Mouse (Mus musculus) liver, adult (tissue): Measurements from ENCODE around the gene Iqcf3.

Experiments
- GATA4 ChIP-seq: IDR thresholded peaks from 2 replicates; pipeline ENCODE4 v1.6.1; 2014; ENCODE audit warnings: mild to moderate bottlenecking, low read length; ENCODE audit not compliant: insufficient replicate concordance

Gene Iqcf3

DNA sequence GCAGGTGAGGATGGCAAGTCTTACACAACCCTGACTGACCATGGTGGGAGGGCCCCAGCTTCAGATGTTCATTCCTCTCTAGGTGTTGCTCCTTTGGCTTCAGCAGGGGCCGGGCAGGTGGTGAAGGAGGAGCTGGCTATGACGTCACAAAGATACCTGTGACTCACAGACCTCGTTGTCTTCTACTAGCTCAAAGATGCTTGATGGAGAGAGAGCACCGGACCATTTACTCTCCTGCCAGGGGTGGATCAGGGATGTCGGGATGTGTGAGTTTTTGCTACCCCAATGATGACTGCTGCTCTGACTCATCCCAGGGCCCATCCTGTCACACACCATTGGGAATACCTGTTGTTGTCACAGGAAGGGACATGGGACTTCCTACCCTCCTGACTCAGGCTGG is at the start of gene Iqcf3:
Gene Iqcf3 (minus strand): TSS at position 101 of the 400 bp plus-strand sequence.
- no peak for TF ChIP-seq GATA4

DNA sequence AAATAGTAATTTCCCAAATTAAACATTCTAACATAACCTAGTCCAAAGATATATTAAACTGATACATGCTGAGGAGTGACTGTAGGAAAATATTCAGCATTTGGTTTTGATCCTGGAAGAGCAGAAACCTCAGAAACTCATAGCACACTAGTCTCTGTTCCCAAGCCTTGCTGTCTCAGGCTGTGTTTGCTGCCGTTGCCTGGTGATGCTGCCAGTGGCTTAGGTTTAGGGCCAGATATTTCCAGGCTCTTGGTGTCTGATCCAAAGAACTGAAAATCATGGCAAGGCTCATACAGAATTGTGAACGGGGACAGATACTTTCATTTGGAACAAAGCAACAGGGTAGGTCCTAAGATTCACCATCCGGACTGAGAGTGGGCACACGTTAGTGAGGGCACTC is 49.3 kb upstream of the Iqcf3 start:
- TF ChIP-seq GATA4: no peak

DNA sequence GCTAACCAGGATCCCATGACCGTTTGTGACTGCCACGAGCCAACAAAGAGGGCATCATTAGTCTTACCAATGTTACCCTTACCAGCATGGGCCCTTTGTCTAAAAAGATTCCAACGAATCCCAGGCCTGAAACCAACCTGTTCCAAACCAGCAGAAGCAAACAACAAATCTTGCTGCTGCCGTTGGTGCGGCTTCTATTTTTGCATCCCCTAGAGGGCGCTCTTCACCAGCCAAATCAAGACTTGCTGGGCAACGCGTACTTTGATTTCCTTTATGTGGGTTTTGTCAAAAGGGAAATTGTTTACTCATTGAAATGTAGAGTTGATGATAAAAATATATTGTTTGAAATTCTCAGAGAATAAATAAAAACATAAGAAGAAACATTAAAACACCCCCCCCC is 39.1 kb upstream of the Iqcf3 start:
- TF ChIP-seq GATA4: no peak

DNA sequence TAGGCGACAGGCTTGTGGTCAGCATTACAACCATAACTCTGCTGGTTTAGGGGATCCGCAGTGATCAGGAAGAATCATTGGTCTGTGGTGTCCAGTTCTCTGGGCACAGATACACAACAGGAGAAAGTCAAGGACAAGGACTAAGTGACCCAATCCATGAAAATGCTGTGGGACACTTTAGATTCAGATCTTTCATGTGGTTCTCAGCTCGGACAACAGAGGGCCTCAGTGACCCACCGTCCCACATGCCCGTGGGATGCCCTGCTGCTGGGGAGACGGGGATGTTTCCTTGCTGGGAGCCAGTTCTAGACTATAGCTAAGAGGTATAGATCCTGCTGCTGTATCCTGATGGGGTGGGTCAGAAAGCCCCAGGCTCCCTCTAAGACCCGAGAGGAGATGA is 37.0 kb upstream of the Iqcf3 start:
- TF ChIP-seq GATA4: no peak

DNA sequence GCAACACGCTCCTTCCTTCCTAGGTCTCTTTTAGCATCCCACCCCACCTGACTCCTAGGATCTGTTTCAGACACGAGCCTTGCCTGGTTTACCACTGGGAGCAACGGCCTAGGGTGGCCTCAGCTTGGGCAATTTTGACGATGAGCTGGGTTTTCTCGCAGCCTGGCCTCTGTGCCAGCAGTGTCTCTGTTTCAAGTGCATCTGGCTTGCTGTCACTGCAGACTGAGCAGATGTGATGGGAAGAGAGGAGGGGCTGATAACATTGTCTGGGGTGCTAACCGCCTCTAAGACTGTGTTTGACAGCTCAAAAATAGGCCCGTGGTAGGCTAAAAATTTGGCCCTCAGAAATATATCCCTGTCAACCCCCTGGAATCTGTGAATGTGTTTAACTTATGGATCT is 34.4 kb upstream of the Iqcf3 start:
- TF ChIP-seq GATA4: no peak

DNA sequence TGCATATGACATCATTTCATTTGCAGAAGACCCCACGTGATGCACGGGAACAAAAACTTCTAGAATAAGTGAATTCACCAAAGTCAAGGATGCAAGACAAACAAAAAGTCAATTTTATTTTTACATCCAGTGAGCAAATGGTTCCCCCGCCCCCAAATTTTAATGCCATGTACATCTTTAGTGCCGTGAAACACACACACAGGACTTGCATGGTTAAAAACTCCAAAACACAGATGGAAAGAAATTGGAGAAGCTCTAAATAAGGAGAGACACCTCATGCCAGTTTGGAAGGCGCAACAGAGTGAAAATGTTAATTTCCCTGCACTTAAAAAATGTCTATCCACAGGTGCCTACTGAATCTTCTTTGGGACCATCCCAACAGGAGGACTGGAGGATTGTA is 30.7 kb upstream of the Iqcf3 start:
- no peak for TF ChIP-seq GATA4

DNA sequence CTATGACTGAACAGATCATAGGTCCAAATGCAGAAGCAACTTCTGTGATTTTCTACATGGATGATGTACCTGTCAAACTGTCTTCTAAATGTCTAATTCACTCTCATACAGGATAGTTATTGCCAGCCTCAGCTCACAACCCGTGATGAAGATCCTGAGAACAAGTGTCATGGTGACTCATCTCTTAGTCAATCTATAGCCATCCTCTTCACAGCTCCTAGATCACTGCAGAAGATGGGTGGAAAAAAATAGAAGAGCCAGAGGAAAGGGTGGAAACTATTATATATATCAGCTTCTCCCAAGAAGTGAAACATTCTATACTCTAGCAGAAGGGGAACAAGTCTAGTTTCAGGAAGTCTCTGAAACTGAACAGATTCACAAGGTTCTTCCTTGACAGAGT is 21.1 kb upstream of the Iqcf3 start:
- TF ChIP-seq GATA4: no peak

DNA sequence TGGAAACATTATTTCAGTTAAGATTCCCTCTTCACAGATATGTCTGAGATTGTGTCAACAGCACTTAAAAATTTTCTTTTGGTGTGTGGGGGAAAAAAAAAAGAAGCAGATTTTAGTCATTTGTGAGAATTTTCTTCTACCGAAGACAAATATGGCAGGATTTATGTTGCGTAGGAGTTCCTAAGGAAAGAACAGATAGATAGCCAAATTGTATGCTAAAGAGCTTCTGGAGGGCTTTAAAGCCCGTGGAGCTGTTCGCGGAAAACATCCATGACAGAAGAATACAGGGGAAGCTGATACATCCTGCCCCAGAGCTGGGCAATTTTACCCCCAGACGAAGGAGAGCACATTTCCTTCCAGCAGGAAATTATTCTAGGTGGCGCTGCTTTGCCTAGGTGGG is 18.6 kb upstream of the Iqcf3 start:
- no peak for TF ChIP-seq GATA4

DNA sequence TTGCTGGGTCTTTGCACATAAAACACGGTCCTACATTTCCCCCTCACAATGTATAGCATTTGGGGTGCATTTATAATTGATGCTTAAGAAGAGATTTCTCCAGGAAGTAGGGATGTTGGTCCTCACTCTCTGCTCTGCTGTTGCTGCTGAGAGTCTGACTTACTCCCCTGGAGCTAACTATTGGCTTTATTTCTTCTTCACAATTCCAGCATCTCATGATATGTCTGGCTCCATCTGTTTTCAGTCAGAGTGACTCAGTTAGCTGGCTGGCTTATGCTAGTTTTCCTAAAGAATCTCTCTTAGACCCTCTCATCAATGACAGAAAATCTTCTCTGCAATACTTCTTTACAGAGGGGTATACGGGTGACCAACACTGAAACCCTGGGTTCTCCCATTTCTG is 14.7 kb upstream of the Iqcf3 start:
- no peak for TF ChIP-seq GATA4

DNA sequence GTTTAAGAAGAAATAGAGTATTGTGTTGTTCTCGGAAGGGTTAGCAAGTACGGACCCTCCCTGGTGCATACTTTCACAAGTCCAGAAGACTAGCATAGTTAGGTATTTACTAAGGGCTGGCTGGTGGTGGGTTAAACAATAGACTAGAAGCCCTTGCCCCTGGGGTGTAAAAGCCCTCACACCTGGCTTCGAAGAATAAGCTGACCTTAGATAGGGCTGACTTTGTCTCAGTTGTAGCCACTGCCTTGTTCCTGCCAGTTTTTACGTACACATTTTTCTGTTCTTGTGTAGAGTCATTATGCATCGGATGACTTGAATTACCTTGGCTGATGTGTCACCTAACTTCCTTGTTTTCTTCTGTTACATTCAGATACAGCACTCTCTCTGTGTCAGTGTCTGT is 11.9 kb upstream of the Iqcf3 start:
- TF ChIP-seq GATA4: no peak

DNA sequence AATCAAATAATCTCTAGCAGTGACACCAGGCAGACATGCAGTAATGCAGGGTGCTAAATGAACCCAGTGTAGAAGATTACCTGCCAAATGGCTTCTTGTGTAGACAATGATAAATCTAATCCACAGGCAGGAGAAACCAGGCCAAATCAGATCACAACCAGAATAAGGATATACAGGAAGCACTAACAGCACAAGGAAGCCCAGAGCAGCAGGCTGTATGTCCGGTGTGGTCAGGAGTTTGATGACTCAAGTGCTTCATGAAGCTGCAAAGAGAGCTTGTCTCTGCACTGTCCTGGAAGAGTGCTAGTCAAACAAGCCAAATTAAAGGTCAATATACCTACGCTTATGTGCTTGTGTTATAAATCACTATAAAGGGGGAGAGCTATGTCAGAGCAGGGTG is 10.8 kb upstream of the Iqcf3 start:
- TF ChIP-seq GATA4: no peak

DNA sequence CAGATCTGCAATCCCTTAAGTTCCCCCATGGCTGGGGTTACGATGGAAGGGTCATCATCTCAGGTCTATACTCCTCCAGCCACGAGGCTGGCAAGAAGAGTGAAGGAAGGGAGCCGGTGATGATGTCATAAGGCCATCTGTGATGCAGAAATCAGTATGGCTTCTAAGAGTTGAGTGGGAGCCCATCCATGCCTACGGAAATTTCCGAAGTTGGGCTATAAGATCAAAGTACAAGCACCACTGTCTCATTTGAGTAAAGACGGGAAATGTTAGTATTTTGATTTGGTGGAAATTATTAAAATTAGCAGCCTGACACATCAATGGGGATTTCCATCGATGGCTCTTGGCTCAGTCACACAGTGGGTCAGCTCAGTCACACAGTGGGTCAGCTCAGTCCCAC is 9.5 kb upstream of the Iqcf3 start, which contains the start of gene Iqcf4:
Gene Iqcf4 (minus strand): TSS at position 101 of the 400 bp plus-strand sequence.
- TF ChIP-seq GATA4: no peak

DNA sequence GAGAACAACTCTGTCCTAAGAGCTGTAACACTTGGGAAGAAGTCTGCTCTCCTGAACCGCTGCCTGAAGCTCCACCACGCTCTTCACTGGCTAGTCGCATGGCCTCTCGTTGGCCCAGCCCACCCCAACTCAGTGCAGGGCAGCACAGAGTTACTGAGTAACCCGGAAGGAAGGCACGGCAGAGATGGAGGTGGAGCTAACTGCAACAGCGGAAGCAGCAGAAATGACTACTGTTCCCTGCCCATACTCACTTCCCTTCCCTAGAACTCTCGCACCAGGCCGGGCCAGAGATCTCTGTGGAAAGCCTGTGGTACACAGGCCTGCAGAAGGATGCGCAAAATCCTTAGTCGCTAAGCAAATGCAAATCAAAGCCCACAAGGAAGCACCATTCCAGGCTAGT is 5.0 kb upstream of the Iqcf3 start:
- TF ChIP-seq GATA4: no peak

DNA sequence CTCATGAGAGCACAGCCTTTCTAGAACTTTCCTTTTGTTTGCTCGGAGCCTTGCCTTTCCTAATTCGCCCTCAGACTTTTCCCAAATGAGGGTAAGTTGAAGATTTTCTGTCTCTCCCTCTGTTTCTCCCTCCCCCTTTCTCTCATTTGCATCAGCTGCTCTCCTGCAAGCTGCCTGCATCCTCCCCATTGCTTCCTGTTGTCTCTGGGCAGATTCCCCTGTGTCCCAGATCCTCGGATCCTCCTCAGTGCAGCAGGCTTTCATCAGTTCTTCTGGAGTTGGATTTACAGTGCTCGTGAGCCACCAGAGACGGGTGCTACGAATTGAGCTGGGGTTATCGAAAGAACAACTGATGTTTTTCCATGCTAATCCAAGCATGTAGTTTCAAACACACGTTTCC is 2.6 kb upstream of the Iqcf3 start:
- no peak for TF ChIP-seq GATA4

DNA sequence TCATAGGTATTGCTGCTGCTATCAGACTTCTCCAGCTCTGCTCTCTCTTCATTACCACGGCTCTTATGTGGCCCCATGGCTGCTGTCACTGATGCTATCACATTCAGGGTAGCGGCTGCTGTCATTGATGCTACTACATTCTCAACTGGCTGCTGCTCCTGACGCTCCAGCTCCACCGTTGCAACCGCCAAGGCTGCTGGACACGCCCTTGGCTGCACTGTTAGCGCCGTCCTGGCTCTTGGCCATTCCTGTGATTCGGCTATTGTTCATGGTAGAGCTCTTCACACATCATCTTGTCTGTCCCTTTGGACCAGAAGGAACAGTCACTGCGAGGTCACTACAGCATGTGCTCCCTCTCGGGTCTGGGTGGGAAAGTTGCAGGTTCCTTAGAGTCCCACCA is 860 bp upstream of the Iqcf3 start:
- TF ChIP-seq GATA4: no peak

DNA sequence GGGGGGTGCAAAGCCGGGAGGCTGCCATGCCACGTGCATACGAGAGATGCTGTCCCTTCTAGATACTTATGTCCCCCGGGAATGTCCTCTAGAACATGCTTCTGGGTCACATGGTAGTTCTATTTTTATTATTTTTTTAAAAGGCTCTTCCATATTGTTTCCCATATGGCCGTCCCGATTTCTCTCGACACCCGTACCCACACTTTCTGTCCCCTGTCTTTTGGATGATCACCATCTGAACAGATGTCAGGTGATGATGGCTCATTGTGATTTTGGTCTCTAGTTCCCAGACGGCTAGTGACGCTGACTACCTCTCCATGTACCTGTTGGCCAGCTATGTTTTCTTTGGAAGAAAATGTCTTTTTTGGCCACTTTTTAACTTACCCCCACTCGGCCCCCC is 26.5 kb downstream of the Iqcf3 start:
- no peak for TF ChIP-seq GATA4

DNA sequence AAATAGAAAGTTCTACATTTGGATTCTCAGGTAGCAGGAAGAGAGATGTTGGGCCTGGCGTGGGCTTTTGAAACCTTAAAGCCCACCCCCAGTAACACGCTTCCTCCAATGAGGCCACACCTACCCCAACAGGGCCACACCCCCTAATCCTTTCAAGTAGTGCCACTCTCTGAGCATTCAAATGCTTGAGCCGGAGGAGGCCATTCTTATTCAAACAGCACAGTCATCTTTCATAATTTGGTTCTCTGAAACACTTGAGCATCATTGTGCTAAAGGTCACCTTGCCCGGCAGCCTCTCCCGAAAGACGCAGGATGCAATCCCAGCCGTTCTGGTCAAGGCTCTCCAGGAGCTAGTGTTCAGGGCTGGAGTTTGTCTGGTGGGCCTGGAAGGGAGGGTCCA is 27.1 kb downstream of the Iqcf3 start:
- no peak for TF ChIP-seq GATA4

DNA sequence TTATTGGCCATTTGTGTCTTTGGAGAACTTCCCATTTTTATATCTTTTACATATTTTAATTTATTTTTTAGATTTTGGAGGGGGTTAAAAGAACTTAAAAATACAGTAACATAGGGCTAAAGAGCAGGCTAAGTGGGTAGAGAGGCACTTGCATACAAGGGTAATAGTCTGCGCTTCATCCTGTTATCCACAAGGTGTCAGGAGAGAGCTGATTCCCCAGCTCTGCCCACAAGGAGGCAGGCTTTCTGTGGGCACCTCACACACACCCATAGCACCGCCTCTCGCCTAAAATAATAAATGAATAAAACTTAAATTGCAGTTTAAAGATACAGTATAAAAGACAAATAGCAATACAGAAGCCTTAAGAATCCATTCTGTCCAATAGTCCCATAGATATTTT is 29.6 kb downstream of the Iqcf3 start:
- TF ChIP-seq GATA4: no peak
